Mouse (Mus musculus): Measurements from ENCODE around the gene Ell.
"Not testable (repeated sequence)": the region's sequence is repeated elsewhere in the genome, so short reads cannot be mapped to it uniquely, and the experiment has no call there.

The Ell gene

GRCm38 (mm10) chr8:70506328-70507026, 32.8 kb upstream of the Ell start, which contains the start of gene Rex1bd:
Gene Rex1bd, minus strand, starts transcription at chr8:70506752.
- peak; percentile 91 for DNase-seq (ENCODE audit: low spot score in 2 of 2)

- DNase-seq (ENCODE audit: low spot score in 2 of 2) = no peak
Measured at GRCm38 (mm10) chr8:70507027-70507393, 32.2 kb upstream of the Ell start.

GRCm38 (mm10) chr8:70509281-70509952, 29.8 kb upstream of the Ell start:
- no peak for DNase-seq (ENCODE audit: low spot score in 2 of 2)

- peak; percentile 96 to 97 for DNase-seq (ENCODE audit: low spot score in 2 of 2)
Measured at GRCm38 (mm10) chr8:70510228-70510915, 28.9 kb upstream of the Ell start, which contains the start of gene Uba52. Gene Uba52, minus strand, starts transcription at chr8:70510801.

GRCm38 (mm10) chr8:70511174-70511573, 28.1 kb upstream of the Ell start:
- not testable (repeated sequence) for DNase-seq (ENCODE audit: low spot score in 2 of 2)

- no peak for DNase-seq (ENCODE audit: low spot score in 2 of 2)
Measured at GRCm38 (mm10) chr8:70511770-70512169, 27.5 kb upstream of the Ell start.

GRCm38 (mm10) chr8:70512253-70512903, 26.9 kb upstream of the Ell start:
- no peak for DNase-seq (ENCODE audit: low spot score in 2 of 2)

- DNase-seq (ENCODE audit: low spot score in 2 of 2) = no peak
Measured at GRCm38 (mm10) chr8:70513441-70513840, 25.8 kb upstream of the Ell start.

GRCm38 (mm10) chr8:70517940-70518643, 21.2 kb upstream of the Ell start:
- DNase-seq (ENCODE audit: low spot score in 2 of 2) = no peak

GRCm38 (mm10) chr8:70519043-70519442, 20.2 kb upstream of the Ell start:
- DNase-seq (ENCODE audit: low spot score in 2 of 2) = no peak

GRCm38 (mm10) chr8:70519606-70520005, 19.7 kb upstream of the Ell start:
- no peak for DNase-seq (ENCODE audit: low spot score in 2 of 2)

GRCm38 (mm10) chr8:70522592-70523403, 16.5 kb upstream of the Ell start:
- DNase-seq (ENCODE audit: low spot score in 2 of 2) = peak; percentile 93 to 96

- DNase-seq (ENCODE audit: low spot score in 2 of 2) = no peak
Measured at GRCm38 (mm10) chr8:70527111-70527511, 12.1 kb upstream of the Ell start.

- peak; percentile 98 for DNase-seq (ENCODE audit: low spot score in 2 of 2)
Measured at GRCm38 (mm10) chr8:70527512-70528181, 11.6 kb upstream of the Ell start, which contains the start of the genes Fkbp8 and Kxd1. Gene Fkbp8, plus strand, starts transcription at chr8:70527724. Gene Kxd1, minus strand, starts transcription at chr8:70527956.

GRCm38 (mm10) chr8:70528182-70528797, 11.0 kb upstream of the Ell start:
- no peak for DNase-seq (ENCODE audit: low spot score in 2 of 2)

GRCm38 (mm10) chr8:70529299-70529698, 10.0 kb upstream of the Ell start:
- DNase-seq (ENCODE audit: low spot score in 2 of 2) = no peak

- DNase-seq (ENCODE audit: low spot score in 2 of 2) = no peak
Measured at GRCm38 (mm10) chr8:70529741-70530161, 9.5 kb upstream of the Ell start.

GRCm38 (mm10) chr8:70530314-70530713, 8.9 kb upstream of the Ell start:
- DNase-seq (ENCODE audit: low spot score in 2 of 2) = no peak

GRCm38 (mm10) chr8:70534281-70534680, 5.0 kb upstream of the Ell start:
- DNase-seq (ENCODE audit: low spot score in 2 of 2) = no peak
